Mouse (Mus musculus): ENCODE measurements at regions not wholly inside any gene's neighbourhood (a gene's known extent, or its start where the extent isn't known, plus 50 kb on each side); places are given as distances from the start of the nearest gene placed in this dataset.
"Not testable (repeated sequence)": the region's sequence is repeated elsewhere in the genome, so short reads cannot be mapped to it uniquely, and the experiment has no call there.

DNA sequence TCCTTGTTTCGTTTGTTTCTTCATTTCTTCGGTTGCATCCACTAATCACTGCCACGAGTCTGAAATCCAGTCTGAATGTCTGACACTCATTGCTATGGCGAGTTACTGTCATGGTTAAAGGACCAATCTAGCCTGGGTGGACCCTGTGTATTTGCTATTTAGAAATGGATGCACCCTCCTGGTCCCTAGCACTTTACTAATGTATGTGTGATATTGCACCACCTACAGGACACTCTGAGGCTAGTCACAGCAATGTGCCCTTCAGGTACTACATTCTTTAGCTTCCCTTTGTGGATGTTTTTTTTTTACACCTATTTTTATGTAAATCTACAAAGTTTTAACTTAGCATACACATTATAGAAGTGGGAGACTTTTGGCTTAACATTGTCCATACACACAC lies 87.5 kb upstream of the Stxbp6 start:
- Histone ChIP-seq H3K9me3 (ENCODE audit: control insufficient read depth, low read length) (no peaks in the 10 kb centered on the region), H3K4me2 (ENCODE audit: low read depth, low read length, severe bottlenecking) (no peak overlapping the region), H3K4me3 (ENCODE audit: low read depth, low read length) (no peak overlapping the region), H3K36me3 (ENCODE audit: control insufficient read depth, insufficient read depth, low read length) (no peaks in the 10 kb centered on the region), H3K27me3 (ENCODE audit: control insufficient read depth, insufficient read depth, low read length) (no peaks in the 10 kb centered on the region), H3K4me1 (replicated peaks; ENCODE audit: control insufficient read depth, insufficient read depth, low read length) (no peaks in the 10 kb centered on the region), H3K9ac (ENCODE audit: low read length) (no peak overlapping the region), H3K27ac (ENCODE audit: low read depth, low read length) (no peak overlapping the region)
- DNase-seq (ENCODE audit: low spot score) (no peak), ATAC-seq (replicated peaks; ENCODE audit: low FRiP score) (peak; percentile 73; the same call in 1 of the 2 replicates)
- WGBS: 75% methylated on average over 4 of the region's 4 CpGs

DNA sequence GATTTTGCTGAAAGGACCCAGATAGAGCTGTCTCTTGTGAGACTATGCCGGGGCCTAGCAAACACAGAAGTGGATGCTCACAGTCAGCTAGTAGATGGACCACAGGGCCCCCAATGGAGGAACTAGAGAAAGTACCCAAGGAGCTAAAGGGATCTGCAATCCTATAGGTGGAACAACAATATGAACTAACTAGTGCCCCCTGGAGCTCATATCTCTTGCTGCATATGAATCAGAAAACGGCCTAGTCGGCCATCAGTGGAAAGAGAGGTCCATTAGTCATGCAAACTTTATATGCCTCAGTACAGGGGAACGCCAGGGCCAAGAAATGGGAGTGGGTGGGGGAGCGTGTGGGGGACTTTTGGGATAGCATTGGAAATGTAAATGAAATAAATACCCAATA lies 87.1 kb upstream of the Stxbp6 start:
- not testable (repeated sequence) for H3K4me3 ChIP-seq (ENCODE audit: low read depth, low read length); DNase-seq (ENCODE audit: low spot score)
- 91% methylated on average over 5 of the region's 5 CpGs for WGBS

DNA sequence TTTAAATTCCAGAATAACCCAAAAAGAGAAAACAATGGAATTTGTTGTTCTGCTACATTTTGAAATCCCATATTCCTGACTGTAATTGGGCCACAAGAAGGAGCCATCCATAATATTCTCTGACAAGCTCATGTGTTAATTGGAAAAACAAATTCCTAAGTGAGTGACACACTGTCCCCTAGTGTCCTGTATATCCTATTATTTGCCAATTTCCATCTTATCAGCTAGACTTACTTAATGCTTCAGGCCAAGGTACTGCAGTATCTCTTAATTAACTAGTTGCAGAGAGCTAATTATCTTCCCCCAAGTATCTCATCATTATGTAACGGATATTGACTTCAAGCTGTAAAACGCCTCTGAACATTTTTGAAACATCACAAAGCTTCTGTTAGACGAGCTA lies 84.5 kb upstream of the Stxbp6 start:
- ATAC-seq (replicated peaks; ENCODE audit: low FRiP score) (no peak), DNase-seq (ENCODE audit: low spot score) (no peak)
- H3K27me3 ChIP-seq (ENCODE audit: control insufficient read depth, insufficient read depth, low read length): no peaks in the 10 kb centered on the region
- H3K27ac ChIP-seq (ENCODE audit: low read depth, low read length): no peak overlapping the region
- H3K4me2 ChIP-seq (ENCODE audit: low read depth, low read length, severe bottlenecking): no peak overlapping the region
- WGBS: 68% methylated on average over 3 of the region's 3 CpGs
- no peaks in the 10 kb centered on the region for H3K36me3 ChIP-seq (ENCODE audit: control insufficient read depth, insufficient read depth, low read length)
- H3K4me3 ChIP-seq (ENCODE audit: low read depth, low read length): no peak overlapping the region
- H3K9me3 ChIP-seq (ENCODE audit: control insufficient read depth, low read length): no peaks in the 10 kb centered on the region
- H3K4me1 ChIP-seq (replicated peaks; ENCODE audit: control insufficient read depth, insufficient read depth, low read length): no peaks in the 10 kb centered on the region
- no peak overlapping the region for H3K9ac ChIP-seq (ENCODE audit: low read length)

More for the DNA sequence above, 87.1 kb upstream of the Stxbp6 start:
- not testable (repeated sequence) for H3K27me3 ChIP-seq (ENCODE audit: control insufficient read depth, insufficient read depth, low read length); H3K9me3 ChIP-seq (ENCODE audit: control insufficient read depth, low read length); H3K9ac ChIP-seq (ENCODE audit: low read length); H3K27ac ChIP-seq (ENCODE audit: low read depth, low read length); H3K36me3 ChIP-seq (ENCODE audit: control insufficient read depth, insufficient read depth, low read length); ATAC-seq (replicated peaks; ENCODE audit: low FRiP score); H3K4me2 ChIP-seq (ENCODE audit: low read depth, low read length, severe bottlenecking); H3K4me1 ChIP-seq (replicated peaks; ENCODE audit: control insufficient read depth, insufficient read depth, low read length)

DNA sequence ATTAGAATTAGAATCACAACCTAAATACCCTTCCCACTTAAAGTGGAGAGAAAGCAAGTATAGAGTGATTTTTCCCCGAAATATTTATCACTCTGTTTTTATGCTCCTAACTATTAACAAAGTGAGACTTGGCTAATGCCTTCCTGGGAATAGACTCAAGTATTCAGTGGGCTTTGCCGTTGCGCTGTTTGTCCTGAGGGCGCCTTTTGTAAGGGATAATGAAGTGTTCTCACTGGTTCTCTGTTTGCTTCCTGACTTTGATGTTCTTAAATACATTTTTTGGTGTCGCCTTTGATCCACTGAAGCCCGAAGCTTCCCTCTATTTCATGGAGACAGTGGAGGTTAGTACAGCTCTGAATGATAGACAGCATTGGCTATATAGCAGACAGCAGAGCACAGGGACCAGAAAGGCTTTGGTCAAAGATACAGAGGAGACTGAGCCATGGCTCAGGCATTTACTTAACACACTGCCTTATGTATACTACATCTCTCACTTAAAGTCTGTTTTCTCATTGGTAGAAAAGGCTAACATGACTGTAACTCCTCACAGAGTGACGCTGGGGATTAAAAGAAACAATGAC lies 63.0 kb upstream of the Stxbp6 start:
- DNase-seq (ENCODE audit: low spot score): no peak
- Histone ChIP-seq H3K9ac (ENCODE audit: low read length) (no peak overlapping the region), H3K4me2 (ENCODE audit: low read depth, low read length, severe bottlenecking) (no peak overlapping the region), H3K27ac (ENCODE audit: low read depth, low read length) (no peak overlapping the region), H3K36me3 (ENCODE audit: control insufficient read depth, insufficient read depth, low read length) (no peaks in the 10 kb centered on the region), H3K9me3 (ENCODE audit: control insufficient read depth, low read length) (no peaks in the 10 kb centered on the region), H3K4me1 (replicated peaks; ENCODE audit: control insufficient read depth, insufficient read depth, low read length) (no peaks in the 10 kb centered on the region), H3K27me3 (ENCODE audit: control insufficient read depth, insufficient read depth, low read length) (no peaks in the 10 kb centered on the region), H3K4me3 (ENCODE audit: low read depth, low read length) (no peak overlapping the region)
- no peak for ATAC-seq (replicated peaks; ENCODE audit: low FRiP score)
- 46% methylated on average over 7 of the region's 7 CpGs for WGBS

DNA sequence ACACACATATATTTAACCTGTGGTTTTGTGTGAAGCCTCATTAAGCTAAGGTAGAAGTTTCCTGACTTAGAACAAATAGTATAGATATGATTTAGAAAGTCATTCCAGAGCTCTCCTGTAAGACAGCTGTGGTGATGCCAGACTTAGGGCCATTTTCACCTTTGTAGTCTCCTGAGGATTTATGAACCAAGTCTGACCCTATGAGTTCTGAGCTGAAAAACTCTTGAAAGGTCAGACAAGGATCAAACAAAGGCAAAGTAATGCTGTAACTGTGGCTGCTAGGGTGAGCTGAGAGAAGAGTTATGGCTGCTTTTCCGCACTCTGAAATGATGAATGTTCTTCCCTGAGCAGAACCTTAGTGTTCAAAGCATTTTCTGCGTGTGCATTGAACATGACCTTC lies 58.9 kb upstream of the Stxbp6 start:
- DNase-seq (ENCODE audit: low spot score): no peak
- H3K36me3 ChIP-seq (ENCODE audit: control insufficient read depth, insufficient read depth, low read length): no peaks in the 10 kb centered on the region
- H3K27ac ChIP-seq (ENCODE audit: low read depth, low read length): no peak overlapping the region
- 85% methylated on average over 2 of the region's 2 CpGs for WGBS
- H3K9me3 ChIP-seq (ENCODE audit: control insufficient read depth, low read length): no peaks in the 10 kb centered on the region
- H3K4me3 ChIP-seq (ENCODE audit: low read depth, low read length): no peak overlapping the region
- no peaks in the 10 kb centered on the region for H3K27me3 ChIP-seq (ENCODE audit: control insufficient read depth, insufficient read depth, low read length)
- H3K4me1 ChIP-seq (replicated peaks; ENCODE audit: control insufficient read depth, insufficient read depth, low read length): no peaks in the 10 kb centered on the region
- no peak for ATAC-seq (replicated peaks; ENCODE audit: low FRiP score)
- no peak overlapping the region for H3K9ac ChIP-seq (ENCODE audit: low read length)
- H3K4me2 ChIP-seq (ENCODE audit: low read depth, low read length, severe bottlenecking): no peak overlapping the region

DNA sequence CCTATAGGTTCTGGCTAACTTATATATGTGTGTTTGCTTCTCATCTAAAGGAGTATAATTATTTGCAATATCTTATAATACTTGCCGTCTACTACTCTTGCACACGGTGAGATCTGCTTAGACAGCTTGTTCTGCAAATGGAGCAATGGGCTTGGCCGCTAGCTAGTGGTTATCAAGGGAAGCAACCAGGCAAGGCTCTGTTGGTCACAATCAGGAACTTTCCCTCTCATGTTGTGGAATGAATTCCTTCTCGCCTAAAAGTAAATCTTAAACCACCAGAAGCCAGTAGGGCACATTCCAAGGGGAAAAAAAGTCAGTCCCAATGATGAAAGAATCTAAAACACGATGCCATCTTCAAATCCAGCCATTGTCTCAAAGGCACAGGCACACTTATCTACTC lies 56.6 kb upstream of the Stxbp6 start:
- H3K4me3 ChIP-seq (ENCODE audit: low read depth, low read length): no peak overlapping the region
- no peaks in the 10 kb centered on the region for H3K9me3 ChIP-seq (ENCODE audit: control insufficient read depth, low read length)
- H3K9ac ChIP-seq (ENCODE audit: low read length): no peak overlapping the region
- 90% methylated on average over 5 of the region's 5 CpGs for WGBS
- no peak overlapping the region for H3K4me2 ChIP-seq (ENCODE audit: low read depth, low read length, severe bottlenecking)
- no peak overlapping the region for H3K27ac ChIP-seq (ENCODE audit: low read depth, low read length)
- no peaks in the 10 kb centered on the region for H3K36me3 ChIP-seq (ENCODE audit: control insufficient read depth, insufficient read depth, low read length)
- no peaks in the 10 kb centered on the region for H3K4me1 ChIP-seq (replicated peaks; ENCODE audit: control insufficient read depth, insufficient read depth, low read length)
- H3K27me3 ChIP-seq (ENCODE audit: control insufficient read depth, insufficient read depth, low read length): no peaks in the 10 kb centered on the region
- ATAC-seq (replicated peaks; ENCODE audit: low FRiP score) (no peak), DNase-seq (ENCODE audit: low spot score) (no peak)

DNA sequence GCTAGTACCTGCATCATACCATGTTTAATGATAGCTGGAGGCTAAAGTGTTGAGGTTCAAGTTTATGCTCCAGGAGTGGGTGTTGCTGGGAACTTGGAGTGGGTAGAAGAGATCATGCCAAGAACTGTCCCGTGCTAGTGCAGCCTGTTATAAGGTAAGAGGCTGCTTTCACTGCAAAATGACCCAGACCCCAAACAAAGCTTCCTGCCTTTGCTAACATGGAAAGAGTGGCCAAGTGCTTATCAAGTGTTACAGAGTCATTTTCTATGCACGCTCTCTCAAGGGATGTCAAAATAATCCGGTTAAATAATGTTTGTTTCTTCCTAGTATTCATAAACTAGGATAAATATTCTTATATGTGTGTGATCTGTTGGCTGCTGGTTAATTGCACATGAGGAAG lies 51.4 kb upstream of the Stxbp6 start:
- WGBS: 89% methylated on average over 3 of the region's 3 CpGs
- H3K27me3 ChIP-seq (ENCODE audit: control insufficient read depth, insufficient read depth, low read length): no peaks in the 10 kb centered on the region
- ATAC-seq (replicated peaks; ENCODE audit: low FRiP score): no peak

More for the DNA sequence above, 51.4 kb upstream of the Stxbp6 start:
- Histone ChIP-seq H3K4me1 (replicated peaks; ENCODE audit: control insufficient read depth, insufficient read depth, low read length) (no peaks in the 10 kb centered on the region), H3K9ac (ENCODE audit: low read length) (no peak overlapping the region), H3K36me3 (ENCODE audit: control insufficient read depth, insufficient read depth, low read length) (no peaks in the 10 kb centered on the region), H3K27ac (ENCODE audit: low read depth, low read length) (no peak overlapping the region), H3K4me2 (ENCODE audit: low read depth, low read length, severe bottlenecking) (no peak overlapping the region), H3K4me3 (ENCODE audit: low read depth, low read length) (no peak overlapping the region), H3K9me3 (ENCODE audit: control insufficient read depth, low read length) (no peaks in the 10 kb centered on the region)
- DNase-seq (ENCODE audit: low spot score): no peak

All from forebrain, embryonic 11.5 days (tissue).